Mouse (Mus musculus): ENCODE measurements at regions not wholly inside any gene's neighbourhood (a gene's known extent, or its start where the extent isn't known, plus 50 kb on each side); places are given as distances from the start of the nearest gene placed in this dataset.

DNA sequence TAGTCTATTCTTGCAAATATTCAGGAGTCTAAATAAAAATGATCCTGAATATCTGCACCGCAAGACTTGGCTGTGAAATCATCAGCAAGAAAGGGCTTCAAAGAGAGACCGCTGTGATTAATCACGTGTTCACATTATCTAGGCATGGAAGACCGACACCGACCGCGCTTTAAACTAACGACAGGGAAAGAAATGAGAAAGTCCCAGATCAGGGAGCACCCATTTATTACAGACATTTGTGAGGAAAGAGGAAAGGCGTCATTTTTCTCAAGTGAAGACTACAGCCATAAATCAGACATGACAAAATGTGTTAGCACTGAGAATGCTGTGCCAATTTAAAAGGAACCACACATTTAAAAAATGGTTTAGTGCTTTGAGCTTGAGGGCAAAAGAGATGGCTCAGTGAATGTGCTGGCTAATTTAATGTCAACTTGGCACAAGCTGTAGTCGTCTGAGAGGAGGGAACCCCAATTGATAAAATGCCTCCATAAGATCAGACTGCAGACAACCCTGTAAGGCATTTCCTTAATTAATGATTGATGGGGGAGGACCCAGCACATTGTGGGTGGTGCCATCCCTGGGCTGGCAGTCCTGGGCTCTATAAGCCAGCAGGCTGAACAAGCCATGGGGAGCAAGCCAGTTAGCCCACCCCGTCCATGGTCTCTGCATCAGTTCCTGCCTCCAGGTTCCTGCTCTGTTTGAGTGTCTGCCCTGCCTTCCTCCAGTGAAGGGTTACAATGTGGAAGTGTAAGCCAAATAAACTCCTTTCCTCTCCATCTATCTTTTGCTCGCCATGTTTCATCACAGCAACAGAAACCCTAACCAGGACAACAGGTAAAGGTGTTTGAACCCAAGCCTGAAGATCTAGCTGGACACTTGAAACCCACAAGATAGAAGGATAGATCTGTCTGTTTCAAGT, 81.5 kb upstream of the Gm47985 start:
- TF ChIP-seq CTCF (IDR thresholded peaks at IDR 0.05; ENCODE audit: extremely low read depth, insufficient read depth, insufficient read length, insufficient replicate concordance): no peak
- TF ChIP-seq POLR2A (IDR thresholded peaks at IDR 0.05; ENCODE audit: low read depth, low read length): no peak
